Mouse (Mus musculus) stomach, postnatal 0 days (tissue): ENCODE results near the gene Abca13. TPM values are rescaled to one million over a fixed set of nuclear protein-coding genes. Genes with fewer than 3 reads are reported as not detected.
"Not testable (repeated sequence)": the region's sequence is repeated elsewhere in the genome, so short reads cannot be mapped to it uniquely, and the experiment has no call there.

Source experiments
- ATAC-seq: fragments of 200-750 bp; cut with Nextera tagmentation; 2 replicates; pipeline ENCODE4 v1.8.0; 2017; ENCODE audit not compliant: low FRiP score, low TSS enrichment
- DNase-seq: peaks from one replicate; pipeline ENCODE4 v3.0.0-alpha.2; 2016; ENCODE audit warnings: low spot score
- H3K27ac ChIP-seq: fragments of 300-500 bp; sonication (generic); replicated peaks from 2 replicates; pipeline ENCODE4 v1.5.1; 2014; ENCODE audit warnings: mild to moderate bottlenecking, control low read depth
- H3K27me3 ChIP-seq: fragments of 300-500 bp; sonication (generic); 2 replicates; pipeline ENCODE4 v1.6.1; 2014; ENCODE audit warnings: low read length; ENCODE audit not compliant: control insufficient read depth, insufficient read depth
- H3K36me3 ChIP-seq: fragments of 300-500 bp; sonication (generic); 2 replicates; pipeline ENCODE4 v1.6.1; 2014; ENCODE audit warnings: low read length, mixed read lengths; ENCODE audit not compliant: control insufficient read depth, insufficient read depth
- H3K4me1 ChIP-seq: fragments of 300-500 bp; sonication (generic); replicated peaks from 2 replicates; pipeline ENCODE4 v1.6.1; 2014; ENCODE audit warnings: antibody characterized with exemption; ENCODE audit not compliant: control insufficient read depth, insufficient read depth
- H3K4me2 ChIP-seq: fragments of 300-500 bp; sonication (generic); replicated peaks from 2 replicates; pipeline ENCODE4 v1.6.1; 2014; ENCODE audit warnings: low read depth, mild to moderate bottlenecking, control low read depth, moderate library complexity
- H3K4me3 ChIP-seq: fragments of 300-500 bp; sonication (generic); 2 replicates; pipeline ENCODE4 v1.5.1; 2014; ENCODE audit warnings: low read depth, low read length, control low read depth
- H3K9ac ChIP-seq: fragments of 300-500 bp; sonication (generic); 2 replicates; pipeline ENCODE4 v1.6.1; 2014; ENCODE audit warnings: mild to moderate bottlenecking, low read length, control low read depth, mixed read lengths
- H3K9me3 ChIP-seq: fragments of 300-500 bp; sonication (generic); 2 replicates; pipeline ENCODE4 v1.6.1; 2016; ENCODE audit warnings: low read length; ENCODE audit not compliant: control insufficient read depth
- CTCF ChIP-seq: IDR thresholded peaks from 2 replicates; pipeline ENCODE4 v1.5.1; 2016; ENCODE audit warnings: antibody characterized with exemption, low read depth, mild to moderate bottlenecking, moderate library complexity
- EP300 ChIP-seq: optimal IDR thresholded peaks from 2 replicates; pipeline ENCODE3; 2016; ENCODE audit warnings: antibody characterized with exemption
- WGBS: fragments of 180-500 bp; shearing (Covaris S2); extraction: QIAGEN DNeasy Blood & Tissue Kit; methylation state at CpG from one replicate; pipeline ENCODE4 v1.1.7; 2014; 5-methylcytosine and 5-hydroxymethylcytosine counted together
- polyA plus RNA-seq: library from polyadenylated mRNA; unstranded; fragments of >200 nt; fragmentation: Nextera tagmentation; extraction: Ambion mirVana; gene quantifications from 2 replicates; pipeline ENCODE4 v1.2.1, GENCODE M21; 2015

Gene Abca13
- polyA plus RNA-seq = 0.01 TPM in 2 replicates

GRCm38 (mm10) chr11:9191555-9192131, at the start of gene Abca13:
Abca13 (plus strand) TSS chr11:9191942.
- TF ChIP-seq CTCF (no peak), EP300 (no peak)
- H3K36me3 ChIP-seq = no peaks in the 10 kb centered on the region
- H3K4me3 ChIP-seq = no peak within 1 kb of the TSS
- ATAC-seq (no peak), DNase-seq (no peak)
- no peak within 1 kb of the TSS for H3K27ac ChIP-seq
- H3K4me1 ChIP-seq = no peaks in the 10 kb centered on the region
- H3K9ac ChIP-seq = no peak within 1 kb of the TSS
- no peak within 1 kb of the TSS for H3K4me2 ChIP-seq
- no peaks in the 10 kb centered on the region for H3K27me3 ChIP-seq
- 42% methylated on average over 12 of the region's 12 CpGs for WGBS
- H3K9me3 ChIP-seq = no peaks in the 10 kb centered on the region

- Histone ChIP-seq H3K4me2 (no peak overlapping the region), H3K36me3 (no peaks in the 10 kb centered on the region), H3K27ac (no peak overlapping the region), H3K27me3 (no peaks in the 10 kb centered on the region), H3K4me1 (no peaks in the 10 kb centered on the region), H3K4me3 (no peak overlapping the region), H3K9ac (no peak overlapping the region), H3K9me3 (no peaks in the 10 kb centered on the region)
- TF ChIP-seq EP300 (no peak), CTCF (no peak)
- DNase-seq = no peak
- no peak for ATAC-seq
- 81% methylated on average over 2 of the region's 2 CpGs for WGBS
Measured at GRCm38 (mm10) chr11:9145113-9145512, 46.6 kb upstream of the Abca13 start.

- H3K4me2 ChIP-seq = no peak overlapping the region
- H3K4me1 ChIP-seq = no peaks in the 10 kb centered on the region
- no peak overlapping the region for H3K9ac ChIP-seq
- WGBS = 81% methylated on average over 4 of the region's 4 CpGs
- H3K27ac ChIP-seq = no peak overlapping the region
- DNase-seq (no peak), ATAC-seq (no peak)
- no peak overlapping the region for H3K4me3 ChIP-seq
- H3K36me3 ChIP-seq = no peaks in the 10 kb centered on the region
- no peak for TF ChIP-seq EP300
- TF ChIP-seq CTCF = no peak
- H3K27me3 ChIP-seq = no peaks in the 10 kb centered on the region
- no peaks in the 10 kb centered on the region for H3K9me3 ChIP-seq
Measured at GRCm38 (mm10) chr11:9146115-9146514, 45.6 kb upstream of the Abca13 start.

- 67% methylated on average over 1 of the region's 1 CpGs for WGBS
- ATAC-seq = no peak
Measured at GRCm38 (mm10) chr11:9146683-9147082, 45.1 kb upstream of the Abca13 start.

GRCm38 (mm10) chr11:9148206-9148605, 43.5 kb upstream of the Abca13 start:
- Histone ChIP-seq H3K27me3 (no peaks in the 10 kb centered on the region), H3K4me3 (no peak overlapping the region), H3K36me3 (no peaks in the 10 kb centered on the region), H3K27ac (no peak overlapping the region), H3K4me1 (no peaks in the 10 kb centered on the region), H3K9ac (no peak overlapping the region), H3K9me3 (no peaks in the 10 kb centered on the region), H3K4me2 (no peak overlapping the region)
- WGBS = 64% methylated on average over 2 of the region's 2 CpGs
- ATAC-seq (no peak), DNase-seq (no peak)
- TF ChIP-seq CTCF (no peak), EP300 (no peak)

More at GRCm38 (mm10) chr11:9146683-9147082, 45.1 kb upstream of the Abca13 start:
- Histone ChIP-seq H3K4me3 (no peak overlapping the region), H3K27me3 (no peaks in the 10 kb centered on the region), H3K9me3 (no peaks in the 10 kb centered on the region), H3K4me2 (no peak overlapping the region), H3K9ac (no peak overlapping the region), H3K4me1 (no peaks in the 10 kb centered on the region), H3K27ac (no peak overlapping the region), H3K36me3 (no peaks in the 10 kb centered on the region)
- DNase-seq = no peak
- TF ChIP-seq CTCF = no peak
- no peak for TF ChIP-seq EP300

GRCm38 (mm10) chr11:9150403-9150802, 41.3 kb upstream of the Abca13 start:
- H3K27me3 ChIP-seq, H3K9me3 ChIP-seq, H3K4me3 ChIP-seq, DNase-seq, H3K4me2 ChIP-seq, H3K27ac ChIP-seq, ATAC-seq, H3K9ac ChIP-seq, H3K36me3 ChIP-seq, H3K4me1 ChIP-seq: not testable (repeated sequence)
- 89% methylated on average over 25 of the region's 25 CpGs for WGBS
